Mouse (Mus musculus) kidney, adult 10 weeks (tissue): ENCODE measurements around the gene 2610318N02Rik. TPM values are rescaled to one million over a fixed set of nuclear protein-coding genes. Genes with fewer than 3 reads are reported as not detected.

Experiments
- polyA plus RNA-seq: library from polyadenylated mRNA; stranded (reverse); fragments of 350-450 nt; fragmentation: Illumina TruSeq; extraction: RNeasy Lipid Tissue Mini Kit (QIAGEN cat#74804); gene quantifications from one replicate; pipeline ENCODE4 v1.2.3, GENCODE M21; 2014; ENCODE audit warnings: low read depth, low replicate concordance

2610318N02Rik gene
- not detected for polyA plus RNA-seq

GRCm38 (mm10) chr16:17124871-17125520 lies at the start of gene 2610318N02Rik:
Gene 2610318N02Rik (minus strand): TSS chr16:17125167.

GRCm38 (mm10) chr16:17146772-17147235 lies 21.8 kb upstream of the 2610318N02Rik start, which contains the start of gene Ccdc116:
Gene Ccdc116 (minus strand): TSS chr16:17147229.

GRCm38 (mm10) chr16:17144339-17144738 lies 19.4 kb upstream of the 2610318N02Rik start, which contains the start of gene Ydjc:
Gene Ydjc (plus strand): TSS chr16:17144621.

GRCm38 (mm10) chr16:17132089-17132905 lies 7.3 kb upstream of the 2610318N02Rik start, which contains the start of gene Sdf2l1:
Gene Sdf2l1 (minus strand): TSS chr16:17132383.

GRCm38 (mm10) chr16:17110771-17111743 lies 13.9 kb downstream of the 2610318N02Rik start, which contains the start of gene Ppil2:
Gene Ppil2 (minus strand): TSS chr16:17111257.

GRCm38 (mm10) chr16:17069511-17070443 lies 55.2 kb downstream of the 2610318N02Rik start, which contains the start of gene Ypel1:
Gene Ypel1 (plus strand): TSS chr16:17069696.

Other genes with a start within 250 kb of the 2610318N02Rik start
- 6.0 TPM for gene Ppm1f, start 228.7 kb downstream of the 2610318N02Rik start, polyA plus RNA-seq
- gene Mapk1, start 141.8 kb downstream of the 2610318N02Rik start, polyA plus RNA-seq: 232 TPM
- 0.85 TPM for gene Ypel1, start 55.5 kb downstream of the 2610318N02Rik start, polyA plus RNA-seq
- gene Ppil2, start 13.9 kb downstream of the 2610318N02Rik start, polyA plus RNA-seq: 64.4 TPM
- 9.1 TPM for gene Sdf2l1, start 7.2 kb upstream of the 2610318N02Rik start, polyA plus RNA-seq
- gene Ydjc, start 19.5 kb upstream of the 2610318N02Rik start, polyA plus RNA-seq: not detected
- gene Ccdc116, start 22.1 kb upstream of the 2610318N02Rik start, polyA plus RNA-seq: not detected
- gene Ube2l3, start 77.5 kb upstream of the 2610318N02Rik start, polyA plus RNA-seq: 157 TPM
- not detected for gene Rimbp3, start 83.4 kb upstream of the 2610318N02Rik start, polyA plus RNA-seq
- 0.44 TPM for gene Hic2, start 108.4 kb upstream of the 2610318N02Rik start, polyA plus RNA-seq
- gene Tmem191c, start 150.9 kb upstream of the 2610318N02Rik start, polyA plus RNA-seq: not detected
- gene Serpind1, start 206.2 kb upstream of the 2610318N02Rik start, polyA plus RNA-seq: 1.4 TPM